Mouse (Mus musculus) stomach, embryonic 16.5 days (tissue): ENCODE results near the gene Olfr648. TPM values are rescaled to one million over a fixed set of nuclear protein-coding genes. Genes with fewer than 3 reads are reported as not detected.

Experiments
- polyA plus RNA-seq: library from polyadenylated mRNA; unstranded; fragments of >200 nt; fragmentation: Nextera tagmentation; extraction: Ambion mirVana; gene quantifications from 2 replicates; pipeline ENCODE4 v1.2.1, GENCODE M21; 2015

The Olfr648 gene
- polyA plus RNA-seq, 1 experiment from 2014 or later: 0.26 TPM

Other genes with a start within 250 kb of the Olfr648 start
- not detected in 2 replicates for gene Olfr632, start 249.0 kb downstream of the Olfr648 start, polyA plus RNA-seq
- gene Olfr633, start 239.0 kb downstream of the Olfr648 start, polyA plus RNA-seq: not detected in 2 replicates
- 0.01 TPM in 1 of 2 replicates, not detected in the other for gene Olfr635, start 212.2 kb downstream of the Olfr648 start, polyA plus RNA-seq
- not detected in 2 replicates for gene Olfr638, start 184.6 kb downstream of the Olfr648 start, polyA plus RNA-seq
- not detected in 2 replicates for gene Olfr639, start 166.1 kb downstream of the Olfr648 start, polyA plus RNA-seq
- not detected in 2 replicates for gene Olfr640, start 157.8 kb downstream of the Olfr648 start, polyA plus RNA-seq
- not detected in 2 replicates for gene Olfr641, start 147.9 kb downstream of the Olfr648 start, polyA plus RNA-seq
- not detected in 2 replicates for gene Olfr642, start 130.7 kb downstream of the Olfr648 start, polyA plus RNA-seq
- gene 4930516K23Rik, start 121.9 kb downstream of the Olfr648 start, polyA plus RNA-seq: not detected in 2 replicates
- not detected in 2 replicates for gene Olfr644, start 111.5 kb downstream of the Olfr648 start, polyA plus RNA-seq
- not detected in 2 replicates for gene Olfr645, start 97.9 kb downstream of the Olfr648 start, polyA plus RNA-seq
- not detected in 2 replicates for gene Olfr646, start 78.5 kb downstream of the Olfr648 start, polyA plus RNA-seq
- not detected in 2 replicates for gene Ubqln5, start 53.6 kb downstream of the Olfr648 start, polyA plus RNA-seq
- gene Olfr643, start 46.0 kb downstream of the Olfr648 start, polyA plus RNA-seq: not detected in 2 replicates
- gene Ubqln3, start 40.1 kb downstream of the Olfr648 start, polyA plus RNA-seq: not detected in 2 replicates
- not detected in 2 replicates for gene Ubqlnl, start 32.8 kb downstream of the Olfr648 start, polyA plus RNA-seq
- not detected in 2 replicates for gene Olfm5, start 18.6 kb downstream of the Olfr648 start, polyA plus RNA-seq
- not detected in 2 replicates for gene Olfr649, start 12.6 kb upstream of the Olfr648 start, polyA plus RNA-seq
- 0.87 and 0.89 TPM in 2 replicates for gene Trim6, start 35.4 kb upstream of the Olfr648 start, polyA plus RNA-seq
- 1.8 and 2.2 TPM in 2 replicates for gene Trim34a, start 61.1 kb upstream of the Olfr648 start, polyA plus RNA-seq
- 0.54 and 0.62 TPM in 2 replicates for gene Trim5, start 104.7 kb upstream of the Olfr648 start, polyA plus RNA-seq
- 5.3 and 6.1 TPM in 2 replicates for gene Trim12a, start 132.1 kb upstream of the Olfr648 start, polyA plus RNA-seq
- not detected in 2 replicates for gene Trim34b, start 146.1 kb upstream of the Olfr648 start, polyA plus RNA-seq
- 2.8 TPM in 2 replicates for gene Trim12c, start 170.0 kb upstream of the Olfr648 start, polyA plus RNA-seq
- 0.22 and 0.31 TPM in 2 replicates for gene Trim30b, start 186.5 kb upstream of the Olfr648 start, polyA plus RNA-seq
- gene Trim30c, start 217.4 kb upstream of the Olfr648 start, polyA plus RNA-seq: 0.25 and 0.26 TPM in 2 replicates